Mouse (Mus musculus): Measurements from ENCODE around the gene Chia1.
"Not testable (repeated sequence)": the region's sequence is repeated elsewhere in the genome, so short reads cannot be mapped to it uniquely, and the experiment has no call there.

The Chia1 gene

GRCm38 (mm10) chr3:106112929-106113328 lies at the start of gene Chia1:
Gene Chia1, plus strand, starts transcription at chr3:106113229.
- DNase-seq, result no peak

- DNase-seq, result peak in 1 of 2 experiments; percentile 15
Measured at GRCm38 (mm10) chr3:106067707-106068106, 45.3 kb upstream of the Chia1 start.

- DNase-seq, result no peak
Measured at GRCm38 (mm10) chr3:106070994-106071393, 42.0 kb upstream of the Chia1 start.

GRCm38 (mm10) chr3:106074824-106075223 lies 38.2 kb upstream of the Chia1 start:
- no peak for DNase-seq

- no peak for DNase-seq
Measured at GRCm38 (mm10) chr3:106126999-106127398, 14.0 kb downstream of the Chia1 start.

GRCm38 (mm10) chr3:106128807-106129493 lies 15.9 kb downstream of the Chia1 start:
- no peak for DNase-seq

GRCm38 (mm10) chr3:106131690-106132089 lies 18.7 kb downstream of the Chia1 start:
- DNase-seq, result no peak

- no peak for DNase-seq
Measured at GRCm38 (mm10) chr3:106144081-106144480, 31.1 kb downstream of the Chia1 start.

- DNase-seq, result no peak
Measured at GRCm38 (mm10) chr3:106154413-106154812, 41.4 kb downstream of the Chia1 start.

GRCm38 (mm10) chr3:106167464-106167863 lies 54.4 kb downstream of the Chia1 start, which contains the start of gene Chil3:
Gene Chil3, minus strand, starts transcription at chr3:106167564.
- no peak for DNase-seq

- DNase-seq, result peak; percentile 28 to 48
Measured at GRCm38 (mm10) chr3:106170522-106171053, 57.6 kb downstream of the Chia1 start.

GRCm38 (mm10) chr3:106171135-106171731 lies 58.2 kb downstream of the Chia1 start:
- no peak for DNase-seq

GRCm38 (mm10) chr3:106172506-106172905 lies 59.5 kb downstream of the Chia1 start:
- DNase-seq, result not testable (repeated sequence)

- not testable (repeated sequence) for DNase-seq
Measured at GRCm38 (mm10) chr3:106174971-106175370, 61.9 kb downstream of the Chia1 start.

- no peak for DNase-seq
Measured at GRCm38 (mm10) chr3:106177509-106178189, 64.6 kb downstream of the Chia1 start.
